Mouse (Mus musculus) small intestine, adult 2 months (tissue): ENCODE data around the gene Cobl.

Experiments
- CTCF ChIP-seq: fragments of 200-500 bp; IDR thresholded peaks from 2 replicates; pipeline ENCODE4 v1.5.1; 2012; ENCODE audit warnings: low read depth, mild to moderate bottlenecking, control low read depth, inconsistent platforms, low read length, moderate library complexity, mixed read lengths; ENCODE audit not compliant: insufficient replicate concordance, insufficient read length; ENCODE audit errors: extremely low read depth
- POLR2A ChIP-seq: fragments of 200-500 bp; IDR thresholded peaks from 2 replicates; pipeline ENCODE4 v1.6.1; 2012; ENCODE audit warnings: low read depth, mild to moderate bottlenecking, control low read depth, inconsistent platforms, low read length, moderate library complexity

GRCm38 (mm10) chr11:12336145-12336544 is 128.6 kb downstream of the Cobl start:
- TF ChIP-seq CTCF = no peak
- TF ChIP-seq POLR2A = no peak
